Mouse (Mus musculus) E14TG2a.4 (cell line): ENCODE data around the gene D1Pas1.

Experiments
- CTCF ChIP-seq: conservative IDR thresholded peaks from 2 replicates; pipeline ENCODE4 v1.5.1; 2014; ENCODE audit warnings: low read length
- NANOG ChIP-seq: IDR thresholded peaks from 2 replicates; pipeline ENCODE4 v1.6.1; 2014; ENCODE audit warnings: borderline replicate concordance, low read length, mixed read lengths
- POU5F1 ChIP-seq: IDR thresholded peaks from 2 replicates; pipeline ENCODE4 v1.6.1; 2014; ENCODE audit warnings: low read length, borderline replicate concordance

DNA sequence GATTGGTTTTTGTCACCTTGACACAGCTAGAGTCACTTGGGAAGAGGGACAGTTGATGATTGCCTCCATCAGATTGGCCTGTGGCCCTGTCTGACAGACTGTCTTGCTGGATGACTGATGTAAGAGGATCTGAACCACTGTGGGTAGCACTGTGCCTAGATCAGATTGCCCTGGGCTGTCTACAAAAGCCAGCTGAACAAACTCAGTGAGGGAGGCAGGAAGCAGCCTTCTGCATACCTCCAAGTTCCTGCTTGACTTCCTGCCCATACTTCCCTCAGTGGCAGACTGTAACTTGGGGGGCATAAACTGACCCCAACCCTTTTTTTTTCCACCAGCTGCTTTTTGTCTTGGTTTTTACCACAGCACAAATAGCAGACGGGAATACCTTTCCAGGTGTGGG, 48.5 kb downstream of the D1Pas1 start:
- TF ChIP-seq CTCF (no peak), NANOG (no peak), POU5F1 (no peak)
